Mouse (Mus musculus) heart, postnatal 14 days (tissue): Measurements from ENCODE around the gene Tmem218. TPM values are rescaled to one million over a fixed set of nuclear protein-coding genes. Genes with fewer than 3 reads are reported as not detected.

Source experiments
- total RNA-seq, 2 experiments: library from RNA; stranded (reverse); gene quantifications; 2 replicates each; pipeline ENCODE4 v1.2.3; 2021

The Tmem218 gene
- total RNA-seq, 2 experiments from 2014 or later, result 6.4 to 6.5 TPM

Other genes with a start within 250 kb of the Tmem218 start
- gene Pknox2, start 60.8 kb upstream of the Tmem218 start, total RNA-seq, result 1 to 10 TPM; 3.7 to 6.0 TPM
- 1 to 10 TPM; 3.0 to 3.1 TPM for gene Slc37a2, start 47.5 kb downstream of the Tmem218 start, total RNA-seq
- 1 to 10 TPM; 2.1 to 2.2 TPM for gene Ccdc15, start 140.2 kb downstream of the Tmem218 start, total RNA-seq
- gene Hepacam, start 159.1 kb downstream of the Tmem218 start, total RNA-seq, result under 1 TPM in 1 of 2 experiments, not detected in 1; 0.07 TPM
- 10 to 100 TPM; 41.0 to 44.1 TPM for gene Robo4, start 193.7 kb downstream of the Tmem218 start, total RNA-seq
- not detected for gene Robo3, start 225.0 kb downstream of the Tmem218 start, total RNA-seq